Mouse (Mus musculus) thymus, adult 2 months (tissue): Measurements from ENCODE around the gene Rabac1. TPM values are rescaled to one million over a fixed set of nuclear protein-coding genes. Genes with fewer than 3 reads are reported as not detected.

Experiments used
- DNase-seq: peaks from one replicate; pipeline ENCODE4 v3.0.0; 2021
- H3K27ac ChIP-seq: fragments of 200-500 bp; 2 replicates; pipeline ENCODE4 v1.5.1; 2012; ENCODE audit warnings: low read length, control low read depth; ENCODE audit not compliant: control insufficient read depth, insufficient read depth
- H3K27me3 ChIP-seq: fragments of 200-500 bp; 2 replicates; pipeline ENCODE4 v1.6.1; 2012; ENCODE audit warnings: mild to moderate bottlenecking, low read length, moderate library complexity, mixed read lengths; ENCODE audit not compliant: control insufficient read depth, insufficient read depth
- H3K36me3 ChIP-seq: fragments of 200-500 bp; 2 replicates; pipeline ENCODE4 v1.6.1; 2012; ENCODE audit warnings: mild to moderate bottlenecking, low read length, moderate library complexity; ENCODE audit not compliant: control insufficient read depth, insufficient read depth
- H3K4me1 ChIP-seq: fragments of 200-500 bp; replicated peaks from 2 replicates; pipeline ENCODE4 v1.6.1; 2012; ENCODE audit warnings: low read length; ENCODE audit not compliant: control insufficient read depth, insufficient read depth
- H3K4me3 ChIP-seq: fragments of 200-500 bp; 2 replicates; pipeline ENCODE4 v1.5.1; 2012; ENCODE audit warnings: mild to moderate bottlenecking, low read length, control low read depth, moderate library complexity; ENCODE audit not compliant: control insufficient read depth, insufficient read depth
- CTCF ChIP-seq: fragments of 200-500 bp; IDR thresholded peaks from 2 replicates; pipeline ENCODE4 v1.5.1; 2012; ENCODE audit warnings: mild to moderate bottlenecking, control low read depth, low read length, moderate library complexity, borderline replicate concordance; ENCODE audit not compliant: control insufficient read depth, poor library complexity, insufficient read depth; ENCODE audit errors: extremely low read depth
- POLR2A ChIP-seq: fragments of 200-500 bp; IDR thresholded peaks from 2 replicates; pipeline ENCODE4 v1.6.1; 2012; ENCODE audit warnings: mild to moderate bottlenecking, low read length, control low read depth, moderate library complexity; ENCODE audit not compliant: control insufficient read depth, poor library complexity, insufficient read depth; ENCODE audit errors: extremely low read depth
- WGBS: fragments of 180-500 bp; shearing (Covaris S2); methylation state at CpG from one replicate; pipeline ENCODE4 v1.1.7; 2018; 5-methylcytosine and 5-hydroxymethylcytosine counted together
- polyA plus RNA-seq: library from polyadenylated mRNA; depleted of rRNA; stranded (reverse); fragments of >200 nt; gene quantifications from 2 replicates; pipeline ENCODE4 v1.2.3, GENCODE M21; 2012

The Rabac1 gene
- polyA plus RNA-seq, 1 experiment = 569 TPM

DNA sequence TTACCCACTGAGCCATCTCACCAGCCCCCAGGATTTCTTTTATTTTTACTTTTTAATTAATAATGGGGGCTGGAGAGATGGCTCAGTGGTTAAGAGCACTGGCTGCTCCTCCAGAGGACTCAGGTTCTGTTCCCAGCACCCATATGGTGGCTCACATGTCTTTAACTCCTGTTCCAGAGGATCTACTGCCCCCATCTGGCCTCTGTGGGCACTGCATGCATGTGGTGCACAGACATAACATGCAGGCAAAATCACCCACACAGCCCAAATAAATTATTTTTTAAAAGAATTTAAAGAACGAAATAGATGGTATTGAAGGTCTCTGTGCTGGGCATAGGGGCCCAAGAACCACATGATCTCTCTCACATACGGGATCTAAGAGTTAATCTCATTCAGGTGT lies 11.8 kb upstream of the Rabac1 start:
- DNase-seq = no peak
- no peak overlapping the region for H3K4me3 ChIP-seq
- no peak overlapping the region for H3K27ac ChIP-seq
- 100% methylated on average over 2 of the region's 2 CpGs for WGBS
- peaks cover 7% of the 10 kb centered on the region for H3K4me1 ChIP-seq
- H3K27me3 ChIP-seq = no peaks in the 10 kb centered on the region
- no peak for TF ChIP-seq CTCF
- TF ChIP-seq POLR2A = no peak
- no peaks in the 10 kb centered on the region for H3K36me3 ChIP-seq

DNA sequence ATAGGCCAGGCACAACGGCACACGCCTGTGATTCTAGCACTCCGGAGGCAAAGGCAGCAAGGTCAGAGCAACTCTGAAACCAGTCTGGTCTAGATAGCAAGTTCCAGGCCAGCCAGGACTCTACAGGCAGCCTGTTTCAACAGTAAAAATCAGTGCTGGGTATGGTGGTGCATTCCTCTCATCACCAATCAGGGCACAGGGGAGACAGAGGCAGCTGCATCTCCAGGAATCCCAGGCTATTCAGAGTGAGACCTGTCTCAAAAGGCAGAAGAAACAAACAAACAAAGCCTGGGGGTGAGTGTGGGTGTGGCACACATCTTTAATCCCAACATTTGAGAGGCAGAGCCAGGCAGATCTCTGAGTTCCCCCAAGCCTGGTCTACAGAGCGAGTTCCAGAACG lies 10.8 kb upstream of the Rabac1 start:
- peaks cover 11% of the 10 kb centered on the region for H3K4me1 ChIP-seq
- WGBS = 93% methylated on average over 5 of the region's 5 CpGs
- TF ChIP-seq POLR2A (no peak), CTCF (no peak)

GRCm38 (mm10) chr7:24980439-24980838 lies 7.9 kb upstream of the Rabac1 start:
- Histone ChIP-seq H3K4me3 (no peak overlapping the region), H3K27me3 (no peaks in the 10 kb centered on the region), H3K36me3 (no peaks in the 10 kb centered on the region), H3K4me1 (peaks cover 6% of the 10 kb centered on the region; the same call in 1 of the 2 replicates), H3K27ac (no peak overlapping the region)
- 93% methylated on average over 7 of the region's 7 CpGs for WGBS
- TF ChIP-seq POLR2A (no peak), CTCF (no peak)
- no peak for DNase-seq

More for the DNA sequence above, 10.8 kb upstream of the Rabac1 start:
- H3K27ac ChIP-seq = no peak overlapping the region
- DNase-seq = no peak
- no peaks in the 10 kb centered on the region for H3K27me3 ChIP-seq
- H3K4me3 ChIP-seq = no peak overlapping the region
- no peaks in the 10 kb centered on the region for H3K36me3 ChIP-seq

DNA sequence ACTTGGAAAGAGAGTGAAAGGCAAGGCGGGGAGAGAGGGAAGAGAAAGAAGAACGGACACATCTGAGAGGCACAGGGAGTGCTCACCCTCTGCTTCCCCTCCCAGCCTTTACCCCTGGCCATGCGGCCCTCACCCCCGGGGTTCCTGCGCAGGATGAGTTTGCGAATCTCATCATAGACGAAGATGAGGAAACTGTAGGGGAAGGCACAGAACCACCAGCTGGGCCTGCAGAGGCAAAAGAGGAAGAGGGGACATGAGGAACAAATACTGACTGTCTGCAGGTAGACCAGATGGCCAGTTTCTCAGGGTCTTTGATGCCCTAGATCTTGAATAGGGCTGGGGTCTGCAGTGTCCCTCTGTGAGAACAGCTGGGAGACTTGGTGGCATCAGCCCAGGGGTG lies 6.2 kb upstream of the Rabac1 start:
- Histone ChIP-seq H3K27ac (no peak overlapping the region), H3K4me1 (peaks cover 11% of the 10 kb centered on the region; the same call in 1 of the 2 replicates), H3K4me3 (no peak overlapping the region), H3K36me3 (no peaks in the 10 kb centered on the region), H3K27me3 (no peaks in the 10 kb centered on the region)
- TF ChIP-seq POLR2A (no peak), CTCF (no peak)
- WGBS = 15% methylated on average over 7 of the region's 7 CpGs
- no peak for DNase-seq

GRCm38 (mm10) chr7:24974893-24975595 lies 2.5 kb upstream of the Rabac1 start:
- Histone ChIP-seq H3K4me3 (no peak overlapping the region), H3K27ac (no peak overlapping the region), H3K4me1 (peaks cover 16% of the 10 kb centered on the region), H3K27me3 (no peaks in the 10 kb centered on the region), H3K36me3 (no peaks in the 10 kb centered on the region)
- TF ChIP-seq POLR2A = no peak
- peak; percentile 83 for TF ChIP-seq CTCF
- 21% methylated on average over 9 of the region's 9 CpGs for WGBS
- DNase-seq = peak; percentile 35

DNA sequence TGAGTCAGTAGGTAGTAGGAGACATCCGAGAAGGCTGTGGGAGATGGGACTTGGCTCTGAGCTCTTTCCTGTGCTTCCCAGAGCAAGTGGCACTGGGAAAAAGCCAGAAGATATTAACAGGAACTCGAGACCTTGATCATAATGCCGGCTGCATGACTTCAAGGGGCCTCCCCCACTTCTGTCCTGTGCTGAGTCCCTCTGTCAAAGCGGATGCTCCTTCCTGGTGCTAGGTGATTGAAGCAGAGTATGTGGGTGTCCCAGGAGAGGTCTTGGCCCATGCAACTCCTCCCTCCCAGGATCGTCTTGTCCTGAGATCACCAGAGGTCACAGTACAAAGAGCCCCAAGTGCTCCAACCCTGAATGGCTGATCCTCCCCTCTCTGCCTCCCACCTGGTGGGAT lies 1.3 kb upstream of the Rabac1 start:
- TF ChIP-seq POLR2A = no peak
- no peak for TF ChIP-seq CTCF
- Histone ChIP-seq H3K4me3 (no peak overlapping the region), H3K27ac (no peak overlapping the region), H3K4me1 (peaks cover 16% of the 10 kb centered on the region), H3K36me3 (no peaks in the 10 kb centered on the region), H3K27me3 (no peaks in the 10 kb centered on the region)
- DNase-seq = no peak
- WGBS = 90% methylated on average over 5 of the region's 5 CpGs
